Mouse (Mus musculus) splenic B cell, adult 2 months (primary cell): ENCODE data around the gene Osbpl8.
"Not testable (repeated sequence)": the region's sequence is repeated elsewhere in the genome, so short reads cannot be mapped to it uniquely, and the experiment has no call there.

Source experiments
- DNase-seq: peaks from one replicate; pipeline ENCODE4 v3.0.0-alpha.2; 2011; ENCODE audit warnings: low read depth, low spot score
- H3K27me3 ChIP-seq: 2 replicates; pipeline ENCODE4 v1.6.1; 2012; ENCODE audit warnings: mild to moderate bottlenecking, low read length, moderate library complexity, mixed read lengths; ENCODE audit not compliant: control insufficient read depth, poor library complexity, insufficient read depth, severe bottlenecking
- H3K36me3 ChIP-seq: 2 replicates; pipeline ENCODE4 v1.6.1; 2012; ENCODE audit warnings: mild to moderate bottlenecking, low read length, moderate library complexity, mixed read lengths; ENCODE audit not compliant: control insufficient read depth, poor library complexity, insufficient read depth, severe bottlenecking

Gene Osbpl8

DNA sequence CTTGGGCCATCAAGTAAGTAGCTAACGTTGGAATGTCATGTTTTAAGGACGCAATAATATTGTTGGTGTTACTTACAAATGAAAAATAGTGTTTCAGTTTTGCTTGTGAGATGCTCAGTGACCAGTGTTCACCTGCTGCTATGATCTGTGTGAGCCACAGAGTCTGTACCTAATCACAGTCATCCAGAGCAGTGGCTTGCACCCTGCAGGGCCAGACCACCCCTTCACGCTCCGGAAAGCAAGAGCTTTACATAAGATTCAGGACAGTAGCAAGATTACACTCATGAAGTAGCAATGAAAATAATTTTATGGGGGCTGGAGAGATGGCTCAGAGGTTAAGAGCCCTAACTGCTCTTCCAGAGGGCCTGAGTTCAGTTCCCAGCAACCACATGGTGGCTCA, 60.1 kb downstream of the Osbpl8 start:
- peak; percentile 6 for DNase-seq
- H3K36me3 ChIP-seq: no peaks in the 10 kb centered on the region
- no peaks in the 10 kb centered on the region for H3K27me3 ChIP-seq

DNA sequence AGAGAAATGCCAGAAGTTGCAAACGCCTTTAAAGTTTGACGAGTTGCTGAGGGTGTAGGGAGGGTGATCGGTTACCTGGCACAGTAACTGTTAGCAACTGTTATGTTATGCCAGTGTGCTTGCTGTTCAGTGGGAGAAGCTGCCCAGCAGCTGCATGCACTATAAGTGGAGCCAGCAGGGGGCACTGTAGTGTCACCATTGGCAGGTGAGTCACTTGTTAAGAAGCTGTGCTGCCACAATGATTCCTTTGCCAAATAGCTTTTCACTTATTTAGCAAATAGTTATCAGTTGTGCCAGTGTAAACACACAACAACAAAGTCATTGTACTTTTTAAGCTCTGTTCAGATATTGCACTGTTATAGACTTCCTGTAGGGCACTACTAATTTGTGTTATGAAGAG, 62.0 kb downstream of the Osbpl8 start:
- H3K36me3 ChIP-seq: no peaks in the 10 kb centered on the region
- peak; percentile 89 for DNase-seq
- no peaks in the 10 kb centered on the region for H3K27me3 ChIP-seq

DNA sequence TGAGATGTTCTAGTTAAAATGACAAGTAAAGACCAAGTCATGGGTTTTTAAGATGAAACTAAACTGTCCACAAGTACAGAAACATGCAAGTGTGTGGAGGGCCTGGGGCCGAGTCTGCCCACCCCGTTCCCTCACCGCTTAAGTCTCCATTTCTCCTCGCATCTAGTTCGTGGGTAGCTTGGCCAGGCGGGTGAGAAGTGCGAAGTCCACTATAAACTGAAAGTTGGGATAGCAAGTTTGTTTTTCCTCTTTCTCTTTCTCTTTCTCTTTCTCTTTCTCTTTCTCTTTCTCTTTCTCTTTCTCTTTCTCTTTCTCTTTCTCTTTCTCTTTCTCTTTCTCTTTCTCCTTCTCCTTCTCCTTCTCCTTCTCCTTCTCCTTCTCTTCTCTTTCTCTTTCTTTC, 67.7 kb downstream of the Osbpl8 start:
- H3K36me3 ChIP-seq, H3K27me3 ChIP-seq: not testable (repeated sequence)
- DNase-seq: peak; percentile 11

DNA sequence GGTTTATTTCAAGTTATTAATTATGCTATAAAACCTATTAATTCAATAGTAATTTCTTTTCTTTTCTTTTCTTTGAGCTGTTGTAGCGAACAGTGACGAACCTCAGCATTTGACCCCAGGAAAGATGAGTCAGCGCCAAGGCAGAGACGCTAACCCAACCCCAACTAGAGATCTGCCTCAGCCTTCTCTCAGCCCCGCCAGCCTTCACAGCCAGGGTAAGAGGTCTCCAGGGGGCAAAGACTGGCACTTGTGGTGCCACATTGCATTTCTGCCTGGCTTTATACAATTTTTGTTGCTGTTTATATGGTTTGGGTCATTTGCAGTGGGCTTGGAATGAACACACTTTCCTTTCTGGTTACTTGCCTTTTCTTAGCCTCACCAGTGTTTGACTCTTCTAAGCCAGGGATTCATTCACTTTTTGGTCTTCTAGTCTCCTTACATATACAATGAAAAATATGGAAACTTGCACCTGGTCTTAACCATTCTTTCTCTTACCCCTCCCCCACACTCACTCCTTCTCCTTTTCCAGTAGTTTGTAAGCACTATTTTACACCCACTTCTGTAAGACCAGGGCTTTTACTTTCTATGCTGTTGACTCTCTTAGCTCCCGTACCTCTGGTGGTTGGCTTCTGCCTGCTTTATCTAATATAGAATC, 69.1 kb downstream of the Osbpl8 start:
- H3K27me3 ChIP-seq: no peaks in the 10 kb centered on the region
- no peak for DNase-seq

DNA sequence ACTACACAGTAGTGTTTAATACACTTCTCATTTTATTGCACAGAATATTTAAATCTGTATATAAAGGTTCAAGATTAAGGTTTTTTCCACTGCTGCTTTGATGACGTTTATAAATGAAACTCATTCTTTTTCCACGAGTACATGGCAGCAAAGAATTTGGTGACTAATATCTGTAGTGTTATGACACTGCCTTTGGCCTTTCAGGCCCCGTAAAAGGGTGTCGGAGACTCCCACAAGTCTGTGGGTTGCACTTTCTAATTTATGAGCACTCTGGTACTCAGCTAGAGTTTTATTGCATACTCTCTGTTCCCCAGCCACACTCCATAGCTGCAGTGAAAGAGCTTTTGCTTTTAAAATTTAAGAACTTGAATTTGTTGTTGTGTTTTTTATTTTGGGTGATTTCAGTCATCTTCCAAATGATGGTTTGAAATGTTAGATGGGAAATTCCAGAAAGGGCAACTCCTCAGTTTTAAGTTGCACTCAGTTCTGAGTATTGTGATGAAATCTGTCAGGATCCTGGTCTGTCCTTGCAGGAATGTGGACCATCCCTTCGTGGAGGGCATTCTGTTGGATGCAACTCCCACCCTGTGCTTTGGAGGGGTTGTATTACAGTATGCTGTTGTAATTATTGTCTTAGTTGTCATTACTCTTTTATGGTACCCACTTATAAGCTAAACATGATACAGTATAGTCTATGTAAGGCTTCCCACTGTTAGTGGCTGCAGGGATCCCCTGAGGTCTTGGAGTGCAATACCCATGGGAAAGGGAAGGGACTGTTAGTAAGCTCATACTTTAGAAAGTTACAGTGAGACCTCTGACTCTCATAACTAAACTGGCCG, 70.1 kb downstream of the Osbpl8 start:
- DNase-seq: peak; percentile 7
- Histone ChIP-seq H3K36me3 (peaks cover 5% of the 10 kb centered on the region; the same call in 1 of the 2 replicates), H3K27me3 (no peaks in the 10 kb centered on the region)

More for the DNA sequence above, 69.1 kb downstream of the Osbpl8 start:
- H3K36me3 ChIP-seq: peaks cover 5% of the 10 kb centered on the region; the same call in 1 of the 2 replicates

DNA sequence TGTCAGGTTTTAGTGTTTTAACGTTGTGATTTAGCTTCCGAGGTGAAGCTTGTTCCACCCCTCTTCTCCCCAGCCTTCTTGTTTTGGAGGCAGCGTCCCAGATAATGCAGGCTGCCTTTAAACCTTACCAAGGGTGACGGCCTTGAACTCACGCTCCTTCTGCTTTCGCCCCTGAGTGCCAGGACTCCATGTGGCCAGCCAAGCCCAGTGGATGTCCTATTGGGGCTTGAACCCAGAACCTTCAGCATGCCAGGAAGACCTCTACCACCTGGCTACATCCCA, 70.7 kb downstream of the Osbpl8 start:
- no peak for DNase-seq
- Histone ChIP-seq H3K36me3 (peaks cover 5% of the 10 kb centered on the region; the same call in 1 of the 2 replicates), H3K27me3 (no peaks in the 10 kb centered on the region)

DNA sequence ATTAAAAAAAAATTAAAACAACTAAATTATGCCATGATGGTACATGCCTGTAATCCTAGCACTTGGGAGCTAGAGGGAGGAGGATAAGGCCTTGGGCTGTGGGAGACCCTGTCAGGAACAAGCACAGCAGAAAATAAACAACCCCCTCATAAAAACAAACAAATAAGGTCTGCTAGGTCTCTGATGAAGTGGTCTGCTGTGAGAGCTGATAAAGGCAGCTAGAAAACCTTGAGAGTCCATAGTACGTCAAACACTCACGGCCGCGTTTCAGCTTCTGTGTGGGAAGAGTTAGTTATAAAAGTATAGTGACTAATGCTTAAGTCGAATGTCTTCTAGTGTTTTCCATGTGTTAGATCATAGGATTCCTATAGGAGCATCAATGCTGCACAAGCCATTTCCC, 72.9 kb downstream of the Osbpl8 start:
- H3K36me3 ChIP-seq: peaks cover 5% of the 10 kb centered on the region; the same call in 1 of the 2 replicates
- DNase-seq: no peak
- H3K27me3 ChIP-seq: no peaks in the 10 kb centered on the region

DNA sequence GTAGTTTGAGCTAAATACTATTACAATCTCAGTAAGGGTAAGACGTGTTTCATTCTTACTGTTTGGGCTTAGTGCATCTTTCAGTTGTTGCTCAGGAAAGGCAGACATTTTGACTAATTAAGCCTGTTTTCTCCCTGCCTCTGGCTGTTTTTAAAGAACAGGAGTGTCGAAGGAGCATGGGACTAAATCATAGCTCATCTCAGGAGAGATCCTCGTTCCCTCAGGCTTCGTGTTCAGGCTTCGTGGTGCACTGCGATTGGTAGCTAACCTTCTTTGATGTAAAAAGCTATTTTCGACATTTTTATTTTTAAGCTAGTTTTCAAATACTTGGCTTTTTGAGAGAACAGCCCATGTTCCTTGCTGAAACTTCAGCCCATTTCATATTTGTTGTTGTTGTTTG, 78.1 kb downstream of the Osbpl8 start:
- DNase-seq: no peak
- Histone ChIP-seq H3K36me3 (no peaks in the 10 kb centered on the region; the same call in 1 of the 2 replicates), H3K27me3 (no peaks in the 10 kb centered on the region)

DNA sequence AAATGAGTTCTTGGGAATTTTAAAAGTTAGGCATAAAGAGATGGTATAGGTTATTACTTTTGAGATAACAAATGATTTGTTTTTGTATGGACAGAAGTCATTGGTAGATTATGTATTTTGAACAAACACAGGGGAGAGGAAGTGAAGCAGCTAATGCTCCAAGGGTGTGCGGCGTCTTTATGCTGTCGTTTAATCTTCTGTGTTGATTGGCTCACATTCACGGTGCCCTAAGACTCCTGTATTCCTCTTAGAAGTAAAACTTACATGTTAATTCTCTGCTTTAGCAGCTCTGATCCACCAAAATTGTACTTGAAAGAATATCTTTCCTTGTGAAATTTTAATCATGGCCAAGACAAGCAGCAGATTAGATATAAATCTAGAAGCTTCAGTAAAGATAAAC, 83.1 kb downstream of the Osbpl8 start:
- DNase-seq: no peak
- Histone ChIP-seq H3K36me3 (no peaks in the 10 kb centered on the region), H3K27me3 (no peaks in the 10 kb centered on the region)

DNA sequence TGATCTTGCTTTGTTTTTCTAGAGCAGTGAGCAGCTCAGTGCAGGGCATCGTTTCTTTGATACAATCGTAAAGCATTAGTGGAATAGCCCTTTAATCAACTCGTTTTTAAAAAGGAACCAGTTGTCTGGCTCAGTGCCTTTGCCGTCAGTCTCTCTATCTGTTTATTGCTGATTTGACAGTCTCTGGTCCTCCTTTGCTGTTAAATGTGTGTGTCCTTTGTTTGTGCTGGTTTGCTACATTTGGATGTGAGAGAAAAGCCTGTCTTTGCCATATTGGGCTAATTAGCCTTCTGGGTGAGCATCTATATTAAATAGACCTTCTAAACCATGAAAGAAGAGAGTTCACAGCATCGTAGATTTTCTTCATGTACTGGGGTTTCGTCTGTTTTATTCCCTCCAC, 83.6 kb downstream of the Osbpl8 start:
- H3K27me3 ChIP-seq: no peaks in the 10 kb centered on the region
- no peak for DNase-seq
- no peaks in the 10 kb centered on the region for H3K36me3 ChIP-seq

DNA sequence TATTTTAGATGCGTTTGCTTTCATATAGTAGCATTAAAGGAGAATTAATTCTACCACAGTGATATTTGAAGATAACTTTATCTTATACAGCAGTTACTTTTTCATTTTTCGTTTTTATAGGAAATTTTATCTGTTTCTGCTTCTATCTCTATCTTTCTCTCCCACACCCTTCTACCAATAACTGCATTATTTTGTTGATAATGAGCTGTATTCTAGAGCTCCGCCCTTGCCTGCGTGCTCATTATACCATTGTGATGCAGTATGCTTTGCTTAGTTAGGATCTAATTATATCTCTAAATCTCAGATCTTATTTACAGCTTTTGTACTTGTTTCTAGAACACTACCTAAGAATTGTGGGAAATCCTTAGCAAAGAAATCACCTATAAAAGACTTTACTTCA, 85.6 kb downstream of the Osbpl8 start:
- Histone ChIP-seq H3K36me3 (no peaks in the 10 kb centered on the region), H3K27me3 (no peaks in the 10 kb centered on the region)
- DNase-seq: no peak

DNA sequence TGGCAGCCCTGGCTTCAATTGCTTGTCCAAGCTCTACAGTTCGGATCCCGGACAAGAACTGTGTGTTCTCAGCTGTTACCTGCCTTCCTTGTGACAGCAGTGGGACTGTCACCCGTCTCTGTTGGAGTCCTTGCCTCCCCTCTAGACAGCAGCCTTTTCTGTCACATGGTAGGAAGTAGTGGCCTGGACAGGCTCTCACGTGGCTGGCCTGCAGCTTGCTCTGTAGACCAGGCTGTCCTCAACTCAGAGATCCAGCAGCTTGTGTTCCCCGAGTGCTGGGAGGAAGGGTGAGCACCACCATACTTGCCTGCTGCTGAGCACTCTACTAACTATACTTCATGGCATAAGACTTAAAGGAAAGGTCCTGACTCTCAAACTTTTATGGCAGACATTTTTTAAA, 87.1 kb downstream of the Osbpl8 start:
- H3K36me3 ChIP-seq: peaks cover 4% of the 10 kb centered on the region; the same call in 1 of the 2 replicates
- DNase-seq: no peak
- no peaks in the 10 kb centered on the region for H3K27me3 ChIP-seq

DNA sequence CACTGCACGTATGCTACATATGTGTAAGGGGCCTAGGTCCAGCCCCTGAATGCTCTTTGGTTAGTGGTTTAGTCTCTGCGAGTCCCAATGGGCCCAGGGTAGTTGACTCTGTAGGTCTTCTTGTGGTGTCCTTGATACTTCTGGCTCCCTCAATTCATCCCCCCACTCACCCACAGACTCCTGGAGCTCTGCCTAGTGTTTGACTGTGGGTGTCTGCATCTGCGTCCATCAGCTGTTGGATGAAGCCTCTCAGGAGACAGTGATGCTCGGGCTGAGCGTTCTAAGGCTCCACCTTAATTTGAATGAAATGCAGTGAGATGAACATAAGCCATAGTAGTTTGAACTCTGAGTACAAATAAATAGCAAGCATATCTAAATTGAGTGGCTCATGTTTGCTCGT, 90.7 kb downstream of the Osbpl8 start:
- no peak for DNase-seq
- Histone ChIP-seq H3K27me3 (no peaks in the 10 kb centered on the region), H3K36me3 (peaks cover 4% of the 10 kb centered on the region; the same call in 1 of the 2 replicates)

DNA sequence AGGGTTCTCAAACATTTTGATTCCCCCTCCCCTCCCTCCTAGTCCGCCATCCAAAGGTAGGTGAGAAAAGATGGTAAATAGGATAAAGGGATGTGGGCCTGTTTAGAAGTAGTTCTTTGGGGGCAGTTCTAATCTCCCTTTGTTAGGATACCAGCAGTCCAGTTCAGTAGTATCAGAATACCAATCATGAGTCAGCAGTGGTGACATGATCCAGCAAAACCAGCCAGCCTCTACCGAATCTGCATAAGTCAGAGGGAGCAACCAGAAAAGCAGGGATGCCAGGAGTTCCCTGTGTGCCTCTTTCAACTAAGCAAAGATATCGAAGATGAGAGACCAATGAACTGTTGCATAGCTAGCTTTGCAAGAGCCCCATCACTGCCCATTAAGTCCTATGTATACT, 91.6 kb downstream of the Osbpl8 start:
- no peak for DNase-seq
- H3K36me3 ChIP-seq: peaks cover 4% of the 10 kb centered on the region; the same call in 1 of the 2 replicates
- no peaks in the 10 kb centered on the region for H3K27me3 ChIP-seq

DNA sequence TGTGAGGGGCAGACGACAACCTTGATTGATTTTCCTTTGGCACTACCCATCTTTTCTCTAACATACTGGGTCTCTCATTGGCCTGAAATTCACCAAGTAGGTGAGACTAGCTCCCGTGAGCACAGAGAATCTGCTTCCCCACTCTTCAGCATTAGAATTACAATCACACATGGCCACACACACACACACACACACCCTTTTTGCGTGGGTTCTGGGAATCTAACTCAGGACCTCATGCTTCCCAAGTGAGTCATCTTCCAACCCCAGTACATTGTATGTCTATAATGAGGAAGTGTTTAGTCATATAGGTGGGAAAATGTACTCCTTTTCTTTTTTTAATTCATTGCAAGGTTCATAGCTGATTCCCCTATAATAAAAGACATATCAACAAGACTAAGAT, 92.8 kb downstream of the Osbpl8 start:
- H3K27me3 ChIP-seq: no peaks in the 10 kb centered on the region
- H3K36me3 ChIP-seq: peaks cover 4% of the 10 kb centered on the region; the same call in 1 of the 2 replicates
- DNase-seq: no peak
